Mouse (Mus musculus) heart, embryonic 13.5 days (tissue): ENCODE measurements around the gene Trat1. TPM values are rescaled to one million over a fixed set of nuclear protein-coding genes. Genes with fewer than 3 reads are reported as not detected.

Experiments
- ATAC-seq: fragments of 200-750 bp; cut with Nextera tagmentation; 2 replicates; pipeline ENCODE4 v1.8.0; 2017; ENCODE audit warnings: moderate TSS enrichment; ENCODE audit not compliant: insufficient number of reproducible peaks, low FRiP score, low TSS enrichment; ENCODE audit errors: extremely low read depth
- H3K27ac ChIP-seq: fragments of 300-500 bp; sonication (generic); replicated peaks from 2 replicates; pipeline ENCODE4 v1.5.1; 2015; ENCODE audit warnings: moderate library complexity, mild to moderate bottlenecking, inconsistent platforms
- H3K27me3 ChIP-seq: fragments of 300-500 bp; sonication (generic); replicated peaks from 2 replicates; pipeline ENCODE4 v1.6.1; 2015; ENCODE audit warnings: mild to moderate bottlenecking, inconsistent platforms
- H3K36me3 ChIP-seq: fragments of 300-500 bp; sonication (generic); 2 replicates; pipeline ENCODE4 v1.6.1; 2015; ENCODE audit warnings: mild to moderate bottlenecking, inconsistent platforms
- H3K4me1 ChIP-seq: fragments of 300-500 bp; sonication (generic); 2 replicates; pipeline ENCODE4 v1.6.1; 2015; ENCODE audit warnings: inconsistent platforms
- H3K4me2 ChIP-seq: fragments of 300-500 bp; sonication (generic); 2 replicates; pipeline ENCODE4 v1.6.1; 2015; ENCODE audit warnings: inconsistent platforms, mild to moderate bottlenecking, moderate library complexity
- H3K4me3 ChIP-seq: fragments of 300-500 bp; sonication (generic); 2 replicates; pipeline ENCODE4 v1.5.1; 2015; ENCODE audit warnings: moderate library complexity, mild to moderate bottlenecking, inconsistent platforms
- H3K9ac ChIP-seq: fragments of 300-500 bp; sonication (generic); 2 replicates; pipeline ENCODE4 v1.6.1; 2015; ENCODE audit warnings: inconsistent platforms, mild to moderate bottlenecking, moderate library complexity
- H3K9me3 ChIP-seq: fragments of 300-500 bp; sonication (generic); 2 replicates; pipeline ENCODE4 v1.6.1; 2016; ENCODE audit warnings: inconsistent platforms
- WGBS: fragments of 180-500 bp; shearing (Covaris S2); methylation state at CpG from one replicate; pipeline ENCODE4 v1.1.7; 2015; ENCODE audit warnings: mixed read lengths; 5-methylcytosine and 5-hydroxymethylcytosine counted together
- polyA plus RNA-seq: library from polyadenylated mRNA; unstranded; fragments of >200 nt; fragmentation: Nextera tagmentation; extraction: Ambion mirVana; gene quantifications from 2 replicates; pipeline ENCODE4 v1.2.1, GENCODE M21; 2015

The Trat1 gene
- polyA plus RNA-seq, 1 experiment from 2014 or later, result not detected

DNA sequence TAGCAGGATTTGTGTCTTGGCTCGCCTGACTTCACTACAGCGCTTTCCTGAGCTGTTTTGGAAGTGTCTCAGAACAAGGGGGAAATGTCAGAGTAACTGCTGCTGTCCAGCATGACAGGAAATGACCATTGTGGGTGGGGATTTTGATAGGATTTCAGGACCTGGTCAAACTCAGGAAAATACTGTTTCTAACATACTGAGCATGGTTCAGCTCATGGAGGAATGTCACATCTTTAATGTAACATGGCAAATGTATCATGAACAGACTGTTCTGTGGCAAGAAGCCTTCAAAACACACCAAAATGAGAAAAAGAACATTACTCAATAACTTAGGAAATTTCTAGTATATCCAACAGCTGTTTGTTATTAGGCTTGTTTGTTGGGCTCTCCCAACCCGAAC lies 52.1 kb downstream of the Trat1 start:
- ATAC-seq, result no peak
- H3K27me3 ChIP-seq, result no peaks in the 10 kb centered on the region
- WGBS, result 46% methylated on average over 3 of the region's 3 CpGs
- no peak overlapping the region for H3K9ac ChIP-seq
- no peak overlapping the region for H3K4me3 ChIP-seq
- H3K4me2 ChIP-seq, result no peak overlapping the region
- H3K36me3 ChIP-seq, result no peaks in the 10 kb centered on the region
- no peak overlapping the region for H3K27ac ChIP-seq
- H3K4me1 ChIP-seq, result peaks cover 6% of the 10 kb centered on the region
- H3K9me3 ChIP-seq, result no peaks in the 10 kb centered on the region

DNA sequence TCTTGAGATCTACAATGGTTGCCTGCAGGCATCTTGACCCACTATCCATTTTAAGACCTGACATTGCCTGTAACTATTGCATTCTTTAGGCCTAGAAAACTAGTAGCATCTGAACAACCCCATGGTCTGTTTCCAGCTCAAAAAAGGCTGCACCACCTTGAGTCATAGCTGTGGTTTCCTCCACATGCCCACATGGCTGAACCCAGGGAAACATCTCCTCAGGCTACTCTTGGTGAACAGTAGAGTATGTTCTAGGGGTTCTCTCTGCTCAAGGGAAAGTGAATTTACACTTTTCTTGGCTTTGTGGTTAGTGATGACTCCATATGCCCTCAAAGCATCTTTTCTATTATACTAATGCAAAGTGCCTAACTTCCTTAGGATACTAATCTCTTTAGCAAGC lies 55.5 kb downstream of the Trat1 start:
- Histone ChIP-seq H3K9me3 (no peaks in the 10 kb centered on the region), H3K27me3 (no peaks in the 10 kb centered on the region)

GRCm38 (mm10) chr16:48701896-48702295 lies 69.9 kb downstream of the Trat1 start:
- Histone ChIP-seq H3K27me3 (no peaks in the 10 kb centered on the region), H3K4me3 (no peak overlapping the region), H3K27ac (no peak overlapping the region), H3K4me2 (no peak overlapping the region), H3K9ac (no peak overlapping the region), H3K36me3 (no peaks in the 10 kb centered on the region), H3K9me3 (no peaks in the 10 kb centered on the region), H3K4me1 (no peaks in the 10 kb centered on the region)
- no peak for ATAC-seq
- 76% methylated on average over 3 of the region's 3 CpGs for WGBS

More for the DNA sequence above, 55.5 kb downstream of the Trat1 start:
- Histone ChIP-seq H3K27ac (no peak overlapping the region), H3K4me1 (no peaks in the 10 kb centered on the region), H3K4me3 (no peak overlapping the region), H3K36me3 (no peaks in the 10 kb centered on the region), H3K9ac (no peak overlapping the region), H3K4me2 (no peak overlapping the region)
- no peak for ATAC-seq

Other genes with a start within 250 kb of the Trat1 start
- not detected in 2 replicates for gene Retnlb, start 44.8 kb upstream of the Trat1 start, polyA plus RNA-seq
- not detected in 2 replicates for gene Retnla, start 70.5 kb upstream of the Trat1 start, polyA plus RNA-seq
- gene Retnlg, start 100.6 kb upstream of the Trat1 start, polyA plus RNA-seq, result not detected in 2 replicates
- 17.8 and 18.3 TPM in 2 replicates for gene Dzip3, start 222.1 kb upstream of the Trat1 start, polyA plus RNA-seq
- 20.4 and 21.4 TPM in 2 replicates for gene Cip2a, start 222.2 kb upstream of the Trat1 start, polyA plus RNA-seq